Mouse (Mus musculus): Measurements from ENCODE around the gene Mvk. TPM values are rescaled to one million over a fixed set of nuclear protein-coding genes. Genes with fewer than 3 reads are reported as not detected.

Mvk gene
- total RNA-seq, 1 experiment = 32.5 TPM

GRCm38 (mm10) chr5:114505260-114506085, 61.4 kb downstream of the Mvk start:
- no peak for DNase-seq (ENCODE audit: low read depth, low spot score)
- in situ Hi-C loops (cut with MboI; ENCODE audit: low sequenced_read_pairs in 2 of 2, unreplicated experiment in 2 of 2) = no loop called here
- TF ChIP-seq ZC3H11A (IDR thresholded peaks at IDR 0.05; ENCODE audit: borderline replicate concordance, low read depth, low read length) (no peak), ZNF384 (IDR thresholded peaks at IDR 0.05; ENCODE audit: low read depth, low read length) (no peak), HCFC1 (IDR thresholded peaks at IDR 0.05; ENCODE audit: borderline replicate concordance, insufficient read depth, low read length) (no peak), CHD2 (IDR thresholded peaks at IDR 0.05; ENCODE audit: low read depth, low read length) (no peak), MAFK (IDR thresholded peaks at IDR 0.05; ENCODE audit: insufficient read depth, low read depth, low read length) (no peak)
- no peaks in the 10 kb centered on the region for H3K9me3 ChIP-seq (ENCODE audit: control insufficient read depth, insufficient read depth, low read depth, low read length)
- no peak overlapping the region for H3K4me3 ChIP-seq (ENCODE audit: insufficient read depth in 1 of 2, low read depth in 1 of 2, low read length in 2 of 2, poor library complexity in 1 of 2, severe bottlenecking in 1 of 2)
- H3K36me3 ChIP-seq (ENCODE audit: control insufficient read depth, insufficient read depth, low read length, poor library complexity, severe bottlenecking) = no peaks in the 10 kb centered on the region
- peaks cover 2 to 4% of the 10 kb centered on the region in 2 experiments; a peak in 1 of 4 replicates for H3K4me1 ChIP-seq (ENCODE audit: control insufficient read depth in 2 of 2, insufficient read depth in 2 of 2, low read length in 2 of 2, poor library complexity in 1 of 2)
- H3K27ac ChIP-seq (ENCODE audit: insufficient read depth, low read depth, low read length, poor library complexity, severe bottlenecking) = no peak overlapping the region
- H3K9ac ChIP-seq (ENCODE audit: insufficient read depth, low read depth, low read length, poor library complexity, severe bottlenecking) = no peak overlapping the region

- Histone ChIP-seq H3K9me3 (ENCODE audit: control insufficient read depth, insufficient read depth, low read depth, low read length) (no peaks in the 10 kb centered on the region), H3K4me1 (ENCODE audit: control insufficient read depth in 2 of 2, insufficient read depth in 2 of 2, low read length in 2 of 2, poor library complexity in 1 of 2) (peaks cover 2 to 10% of the 10 kb centered on the region in 2 experiments; a peak in 1 of 4 replicates), H3K9ac (ENCODE audit: insufficient read depth, low read depth, low read length, poor library complexity, severe bottlenecking) (no peak overlapping the region), H3K4me3 (ENCODE audit: insufficient read depth in 1 of 2, low read depth in 1 of 2, low read length in 2 of 2, poor library complexity in 1 of 2, severe bottlenecking in 1 of 2) (no peak overlapping the region), H3K27ac (ENCODE audit: insufficient read depth, low read depth, low read length, poor library complexity, severe bottlenecking) (no peak overlapping the region), H3K36me3 (ENCODE audit: control insufficient read depth, insufficient read depth, low read length, poor library complexity, severe bottlenecking) (no peaks in the 10 kb centered on the region)
- in situ Hi-C loops (cut with MboI; ENCODE audit: low sequenced_read_pairs in 2 of 2, unreplicated experiment in 2 of 2) = no loop called here
- DNase-seq (ENCODE audit: low read depth, low spot score) = no peak
- TF ChIP-seq ZC3H11A (IDR thresholded peaks at IDR 0.05; ENCODE audit: borderline replicate concordance, low read depth, low read length) (no peak), MAFK (IDR thresholded peaks at IDR 0.05; ENCODE audit: insufficient read depth, low read depth, low read length) (no peak), ZNF384 (IDR thresholded peaks at IDR 0.05; ENCODE audit: low read depth, low read length) (no peak), HCFC1 (IDR thresholded peaks at IDR 0.05; ENCODE audit: borderline replicate concordance, insufficient read depth, low read length) (no peak), CHD2 (IDR thresholded peaks at IDR 0.05; ENCODE audit: low read depth, low read length) (no peak)
These were observed 63.3 kb downstream of the Mvk start for GRCm38 (mm10) chr5:114507394-114507793.

GRCm38 (mm10) chr5:114507964-114508363, 63.9 kb downstream of the Mvk start:
- TF ChIP-seq MAFK (IDR thresholded peaks at IDR 0.05; ENCODE audit: insufficient read depth, low read depth, low read length) (no peak), ZC3H11A (IDR thresholded peaks at IDR 0.05; ENCODE audit: borderline replicate concordance, low read depth, low read length) (no peak), HCFC1 (IDR thresholded peaks at IDR 0.05; ENCODE audit: borderline replicate concordance, insufficient read depth, low read length) (no peak), ZNF384 (IDR thresholded peaks at IDR 0.05; ENCODE audit: low read depth, low read length) (no peak), CHD2 (IDR thresholded peaks at IDR 0.05; ENCODE audit: low read depth, low read length) (no peak)
- Histone ChIP-seq H3K9me3 (ENCODE audit: control insufficient read depth, insufficient read depth, low read depth, low read length) (no peaks in the 10 kb centered on the region), H3K36me3 (ENCODE audit: control insufficient read depth, insufficient read depth, low read length, poor library complexity, severe bottlenecking) (no peaks in the 10 kb centered on the region), H3K4me1 (ENCODE audit: control insufficient read depth in 2 of 2, insufficient read depth in 2 of 2, low read length in 2 of 2, poor library complexity in 1 of 2) (peaks cover 2 to 13% of the 10 kb centered on the region in 2 experiments; a peak in 1 of 4 replicates), H3K4me3 (ENCODE audit: insufficient read depth in 1 of 2, low read depth in 1 of 2, low read length in 2 of 2, poor library complexity in 1 of 2, severe bottlenecking in 1 of 2) (no peak overlapping the region), H3K27ac (ENCODE audit: insufficient read depth, low read depth, low read length, poor library complexity, severe bottlenecking) (no peak overlapping the region), H3K9ac (ENCODE audit: insufficient read depth, low read depth, low read length, poor library complexity, severe bottlenecking) (no peak overlapping the region)
- DNase-seq (ENCODE audit: low read depth, low spot score) = no peak
- in situ Hi-C loops (cut with MboI; ENCODE audit: low sequenced_read_pairs in 2 of 2, unreplicated experiment in 2 of 2) = no loop called here

- Histone ChIP-seq H3K36me3 (ENCODE audit: control insufficient read depth, insufficient read depth, low read length, poor library complexity, severe bottlenecking) (no peaks in the 10 kb centered on the region), H3K27ac (ENCODE audit: insufficient read depth, low read depth, low read length, poor library complexity, severe bottlenecking) (no peak overlapping the region), H3K4me3 (ENCODE audit: insufficient read depth in 1 of 2, low read depth in 1 of 2, low read length in 2 of 2, poor library complexity in 1 of 2, severe bottlenecking in 1 of 2) (no peak overlapping the region), H3K9me3 (ENCODE audit: control insufficient read depth, insufficient read depth, low read depth, low read length) (no peaks in the 10 kb centered on the region), H3K4me1 (ENCODE audit: control insufficient read depth in 2 of 2, insufficient read depth in 2 of 2, low read length in 2 of 2, poor library complexity in 1 of 2) (peaks cover 4 to 18% of the 10 kb centered on the region in 2 experiments; a peak in 1 of 4 replicates), H3K9ac (ENCODE audit: insufficient read depth, low read depth, low read length, poor library complexity, severe bottlenecking) (no peak overlapping the region)
- no peak for DNase-seq (ENCODE audit: low read depth, low spot score)
- in situ Hi-C loops (cut with MboI; ENCODE audit: low sequenced_read_pairs in 2 of 2, unreplicated experiment in 2 of 2) = no loop called here
- TF ChIP-seq ZC3H11A (IDR thresholded peaks at IDR 0.05; ENCODE audit: borderline replicate concordance, low read depth, low read length) (no peak), ZNF384 (IDR thresholded peaks at IDR 0.05; ENCODE audit: low read depth, low read length) (no peak), MAFK (IDR thresholded peaks at IDR 0.05; ENCODE audit: insufficient read depth, low read depth, low read length) (no peak)
These were observed 65.4 kb downstream of the Mvk start for GRCm38 (mm10) chr5:114509461-114509860.

Other genes with a start within 250 kb of the Mvk start
- 7.5 and 10.7 TPM in 2 replicates for gene Foxn4, start 170.5 kb upstream of the Mvk start, total RNA-seq (2012; rRNA removed)
- 3.6 and 5.6 TPM in 2 replicates for gene Myo1h, start 155.1 kb upstream of the Mvk start, total RNA-seq (2012; rRNA removed)
- gene Kctd10, start 63.8 kb upstream of the Mvk start, total RNA-seq (2012; rRNA removed) = 54.4 and 94.6 TPM in 2 replicates
- gene Ube3b, start 63.7 kb upstream of the Mvk start, total RNA-seq (2012; rRNA removed) = 31.7 and 33.8 TPM in 2 replicates
- 11.0 and 16.3 TPM in 2 replicates for gene Mmab, start 209 bp upstream of the Mvk start, total RNA-seq (2012; rRNA removed)
- 1.2 and 2.2 TPM in 2 replicates for gene Fam222a, start 123.7 kb downstream of the Mvk start, total RNA-seq (2012; rRNA removed)
- 1.4 and 3.5 TPM in 2 replicates for gene Trpv4, start 214.2 kb downstream of the Mvk start, total RNA-seq (2012; rRNA removed)
- gene Gltp, start 246.7 kb downstream of the Mvk start, total RNA-seq (2012; rRNA removed) = 15.6 and 17.2 TPM in 2 replicates

Measured in ES-E14 (cell line).